Mouse (Mus musculus) adrenal gland, adult (tissue): ENCODE results near the gene Slc25a12.

Experiments used
- DNase-seq, 2 experiments: peaks; one replicate each; pipeline ENCODE4 v3.0.0; 2022 to 2023; ENCODE audit warnings: low spot score in 1 of 2; ENCODE audit not compliant: inconsistent age in 2 of 2

The Slc25a12 gene

DNA sequence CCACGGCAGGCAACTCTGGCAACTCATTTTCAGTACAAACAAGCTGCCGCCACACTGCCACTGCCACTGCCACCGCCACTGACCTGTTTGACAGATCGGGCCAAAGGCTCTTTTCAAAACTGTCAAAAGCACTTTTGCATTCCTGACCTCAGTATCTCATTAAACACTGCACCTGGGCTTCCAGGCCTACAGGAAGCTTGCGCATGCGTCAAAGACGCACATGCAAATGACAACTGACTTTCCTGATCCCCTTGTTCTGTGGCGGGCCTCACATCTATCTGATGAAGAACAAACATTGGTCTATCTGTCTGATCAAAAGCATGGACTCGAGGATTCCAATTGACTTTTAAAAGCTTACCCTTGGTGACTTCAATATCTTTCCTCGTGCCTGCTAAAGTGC is 55.5 kb downstream of the Slc25a12 start:
- DNase-seq = no peak

DNA sequence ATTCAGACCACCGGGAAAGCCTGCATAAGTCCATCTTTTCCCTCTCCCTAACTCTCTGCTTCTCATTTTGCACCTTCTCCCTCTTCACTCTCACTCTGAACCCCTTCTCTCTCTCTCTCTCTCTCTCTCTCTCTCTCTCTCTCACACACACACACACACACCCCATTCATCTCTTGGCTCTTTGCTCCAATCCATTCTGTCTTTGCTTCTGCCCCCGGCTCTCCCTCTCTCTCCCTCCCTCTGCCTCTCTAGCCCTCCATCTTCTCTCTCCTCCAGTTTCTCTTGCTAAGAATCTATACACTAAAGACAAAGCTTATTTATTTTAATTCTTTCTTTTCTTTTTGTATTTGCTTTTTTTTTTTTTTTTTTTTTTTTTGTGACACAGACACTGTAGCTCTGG is 57.8 kb downstream of the Slc25a12 start:
- DNase-seq = no peak

DNA sequence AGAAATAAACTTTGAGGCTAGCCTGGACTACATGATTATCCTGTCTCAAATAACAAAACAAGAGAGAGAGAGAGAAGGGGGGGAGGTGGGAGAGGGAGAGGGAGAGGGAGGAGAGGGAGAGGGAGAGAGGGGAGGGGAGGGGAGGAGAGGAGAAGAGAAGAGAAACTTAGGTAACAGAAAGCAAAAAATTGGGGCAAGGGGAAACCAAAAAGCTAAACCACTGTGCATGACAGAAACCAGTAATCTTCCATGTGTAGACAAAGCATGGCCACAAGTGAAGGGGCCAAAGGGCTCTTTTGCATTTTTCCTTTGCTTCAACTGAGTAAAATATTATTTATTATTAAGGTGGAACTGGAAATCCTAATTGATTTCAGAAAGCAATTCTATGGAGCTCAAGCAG is 61.2 kb downstream of the Slc25a12 start:
- DNase-seq = no peak

DNA sequence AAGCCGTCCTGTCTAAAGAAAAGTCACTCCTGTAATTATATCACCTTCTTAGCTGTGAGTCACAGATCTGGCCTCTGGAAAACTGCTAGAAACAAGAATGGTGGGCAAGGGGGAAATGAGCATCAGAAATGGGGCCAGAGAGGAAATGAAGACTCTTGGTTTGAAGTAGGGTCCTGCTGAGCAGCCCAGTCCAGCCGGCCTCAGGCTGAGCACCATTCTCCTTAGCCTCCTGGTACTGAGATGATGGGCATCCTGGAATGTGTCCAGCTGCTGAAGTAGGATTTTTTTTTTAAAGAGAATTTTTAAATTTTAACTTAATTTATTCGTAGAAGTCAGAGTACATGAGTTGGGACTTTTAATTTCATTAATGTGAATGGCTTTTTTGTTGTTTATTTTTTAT is 62.7 kb downstream of the Slc25a12 start:
- DNase-seq = no peak

DNA sequence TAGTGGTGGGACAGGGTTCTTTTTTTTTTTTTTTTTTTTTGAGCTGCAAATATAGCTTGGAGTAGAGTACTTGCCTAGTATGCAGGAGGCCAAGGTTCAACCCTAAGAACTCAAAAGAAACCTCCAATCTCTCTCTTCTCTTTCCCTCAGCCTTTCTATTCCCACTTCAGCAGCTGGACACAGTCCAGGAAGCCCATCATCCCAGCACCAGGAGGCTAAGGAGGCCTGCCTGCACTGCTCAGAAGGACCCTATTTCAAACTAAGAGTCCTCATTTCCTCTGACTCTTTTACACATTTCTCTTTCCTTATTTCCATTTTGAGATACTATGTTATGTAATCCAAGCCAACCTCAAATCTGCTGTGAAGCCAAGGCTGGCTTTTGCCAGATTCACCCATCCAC is 64.3 kb downstream of the Slc25a12 start:
- DNase-seq = no peak

DNA sequence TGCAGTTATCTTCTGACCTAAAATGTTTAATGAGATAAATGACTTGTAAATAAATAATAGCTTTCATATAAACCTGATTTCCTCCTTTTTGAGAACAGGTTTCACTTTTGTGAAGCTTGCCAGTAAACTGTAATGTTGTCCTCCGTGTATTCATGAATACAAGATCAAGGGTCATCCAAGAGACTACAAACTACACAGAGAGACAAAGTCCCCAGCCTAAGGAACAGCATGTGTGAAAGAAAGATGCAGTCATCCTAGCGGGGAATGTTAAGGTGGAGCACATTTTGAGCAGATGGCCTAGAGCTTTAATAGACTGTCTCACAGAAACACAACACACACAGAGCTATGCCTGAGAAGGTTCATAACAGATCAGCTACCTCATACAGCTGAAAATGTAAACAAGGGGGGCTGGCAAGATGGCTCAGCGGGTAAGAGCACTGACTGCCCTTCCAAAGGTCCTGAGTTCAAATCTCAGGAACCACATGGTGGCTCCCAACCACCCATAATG is 65.3 kb downstream of the Slc25a12 start:
- DNase-seq = no peak

DNA sequence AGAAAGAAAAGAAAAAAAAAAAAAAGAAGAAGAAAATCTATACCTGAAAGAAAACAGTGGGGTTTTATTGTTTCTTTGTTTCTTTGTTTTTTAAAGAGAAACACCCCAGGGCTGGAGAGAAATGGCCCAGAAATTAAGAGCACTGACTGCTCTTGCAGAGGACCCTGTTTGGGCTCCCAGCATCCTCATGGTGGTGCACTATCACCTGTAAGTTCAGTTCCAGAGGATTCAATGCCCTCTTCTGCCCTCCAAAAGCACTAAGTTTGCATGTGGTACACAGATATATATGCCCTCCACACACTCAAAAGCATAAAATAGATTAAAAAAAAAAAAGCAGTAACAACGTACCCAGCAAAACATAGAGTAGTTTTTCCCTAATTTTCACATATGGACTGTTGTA is 68.8 kb downstream of the Slc25a12 start:
- no peak for DNase-seq

DNA sequence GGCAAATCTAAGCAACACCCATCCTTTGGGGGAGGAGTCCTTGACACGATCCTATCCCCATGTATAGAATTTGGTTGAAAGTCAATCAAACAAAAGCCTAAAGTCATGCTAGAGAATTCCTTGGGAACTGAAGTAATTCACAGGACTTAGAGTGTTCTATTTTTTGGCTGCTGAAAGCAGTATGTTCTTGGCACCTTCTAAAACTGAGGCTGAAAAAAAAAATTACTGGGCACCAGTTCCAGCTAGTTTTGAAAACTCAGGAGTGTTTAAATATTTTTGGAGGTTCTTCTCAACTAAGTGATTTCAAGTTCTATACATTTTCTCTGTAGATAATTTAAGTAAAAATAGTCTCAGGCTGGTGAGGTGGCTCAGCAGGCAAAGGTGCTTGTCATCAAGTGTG is 70.0 kb downstream of the Slc25a12 start:
- DNase-seq = no peak

DNA sequence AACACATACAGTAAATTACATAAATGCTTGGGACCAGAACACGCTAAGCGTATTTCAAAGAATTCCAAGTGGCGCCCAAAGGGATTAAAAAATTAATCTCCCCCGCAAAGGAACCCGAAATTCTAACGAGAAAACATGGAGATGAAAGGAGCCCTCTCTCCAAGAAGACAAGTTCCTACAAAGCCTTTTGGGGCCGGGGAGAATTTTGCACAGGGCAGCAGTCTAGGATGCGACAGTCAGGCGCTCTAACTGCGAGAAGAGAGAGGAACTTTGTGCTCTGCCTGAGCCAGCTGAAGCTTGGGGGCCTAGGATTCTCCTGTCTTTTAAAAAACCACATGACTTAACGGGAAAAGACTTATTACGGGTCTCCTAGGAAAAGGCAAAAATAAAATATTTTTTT is 71.7 kb downstream of the Slc25a12 start:
- no peak for DNase-seq

DNA sequence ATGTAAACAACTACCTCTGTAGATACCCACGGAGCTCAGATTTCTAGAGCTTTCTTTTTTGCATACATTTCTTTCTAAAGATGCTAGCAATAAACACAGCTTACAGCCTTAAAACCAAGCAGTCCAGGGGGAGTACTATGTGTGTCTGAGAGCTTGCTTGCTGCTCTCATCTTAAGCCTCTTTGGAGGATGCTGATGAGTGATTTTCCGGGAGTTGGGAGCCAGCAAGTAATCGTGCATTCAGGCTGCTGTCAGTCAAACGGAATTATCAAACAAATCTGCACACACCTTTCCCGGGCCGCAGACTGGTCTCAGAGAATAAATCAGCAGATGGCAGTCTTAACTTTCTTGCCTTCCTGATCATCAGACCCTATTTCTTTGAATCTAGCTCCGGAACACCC is 73.1 kb downstream of the Slc25a12 start:
- no peak for DNase-seq

DNA sequence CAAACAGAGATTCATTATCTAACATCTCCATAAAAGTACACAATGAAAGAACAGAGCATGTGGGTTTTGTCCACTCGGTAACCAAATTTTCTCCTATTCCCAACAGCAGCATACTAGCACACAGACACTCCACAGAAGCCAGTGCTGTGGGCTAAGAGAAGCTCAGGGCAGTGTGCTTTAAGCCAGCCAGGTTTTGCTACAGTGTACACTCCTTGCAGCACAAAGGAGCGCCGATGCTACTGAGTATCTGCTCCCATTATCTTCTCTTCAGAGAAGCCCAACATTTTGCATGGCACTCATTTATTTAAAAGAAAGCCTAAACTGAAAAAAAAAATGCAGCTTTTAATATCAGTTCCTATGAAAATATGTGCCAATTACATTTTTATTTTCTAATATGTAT is 73.6 kb downstream of the Slc25a12 start:
- DNase-seq = no peak

DNA sequence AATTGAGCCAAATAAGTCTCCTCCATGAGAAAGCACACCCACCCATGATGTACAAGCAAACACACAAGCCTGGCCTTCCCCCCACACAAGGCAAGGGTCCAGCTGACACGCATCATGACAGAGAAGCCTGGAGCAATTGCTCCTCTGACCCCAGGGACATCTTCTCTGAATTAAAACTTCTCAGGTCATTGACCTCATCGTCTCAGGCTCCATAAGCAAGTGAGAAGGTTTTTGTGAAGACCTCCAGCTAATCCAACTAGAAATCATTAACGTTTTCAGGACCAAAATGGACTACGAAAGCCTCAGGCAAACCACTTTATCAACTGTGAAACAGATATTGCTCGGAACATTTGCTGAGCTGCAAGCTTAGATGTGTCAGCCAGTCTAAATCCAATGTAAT is 76.0 kb downstream of the Slc25a12 start:
- no peak for DNase-seq

DNA sequence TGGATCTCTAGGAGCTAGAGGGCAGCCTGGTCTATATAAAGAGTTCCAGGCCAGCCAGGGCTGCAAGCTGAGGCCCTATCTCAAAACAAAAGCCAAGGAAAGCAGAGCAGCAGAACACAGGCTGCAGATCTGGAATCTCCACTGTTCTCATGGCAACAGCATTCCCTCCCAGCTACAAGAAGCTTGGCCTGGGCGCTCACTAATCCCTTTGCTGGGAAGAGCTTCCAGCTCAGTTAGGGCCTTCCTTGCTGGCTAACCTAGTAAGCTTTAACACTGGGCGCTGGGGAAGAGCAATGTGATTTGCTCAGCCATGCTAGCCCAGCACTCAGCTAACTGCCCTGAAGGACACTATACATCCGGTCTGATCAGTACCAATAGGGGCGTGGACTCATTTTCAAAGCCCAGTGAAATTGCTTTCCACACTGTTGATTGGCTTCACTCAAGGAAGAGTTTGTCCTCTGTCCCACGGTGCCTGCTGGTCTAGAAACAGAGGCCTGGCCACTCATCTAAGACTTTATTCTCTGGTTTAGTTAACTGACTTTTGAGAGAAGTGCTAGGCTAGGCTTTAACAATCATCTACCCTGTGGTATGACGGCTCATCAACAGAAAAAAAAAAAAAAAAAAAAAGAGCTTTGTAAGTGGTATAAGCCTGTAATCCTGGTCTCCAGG is 77.3 kb downstream of the Slc25a12 start:
- no peak for DNase-seq

DNA sequence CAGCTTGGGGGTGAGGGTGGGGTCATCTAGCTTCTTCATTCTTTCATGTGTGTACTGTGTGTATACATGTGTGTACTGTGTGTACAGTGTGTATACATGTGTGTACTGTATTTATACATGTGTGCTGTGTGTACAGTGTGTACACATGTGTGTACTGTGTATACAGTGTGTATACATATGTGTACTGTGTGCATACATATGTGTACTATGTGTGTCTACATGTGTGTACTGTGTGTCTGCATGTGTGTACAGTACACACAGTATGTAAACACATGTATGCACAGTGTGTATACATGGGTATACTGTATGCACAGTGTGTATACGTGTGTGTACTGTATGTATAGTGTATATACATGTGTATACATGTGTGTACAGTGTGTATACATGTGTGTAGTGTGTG is 85.6 kb downstream of the Slc25a12 start:
- no peak for DNase-seq

DNA sequence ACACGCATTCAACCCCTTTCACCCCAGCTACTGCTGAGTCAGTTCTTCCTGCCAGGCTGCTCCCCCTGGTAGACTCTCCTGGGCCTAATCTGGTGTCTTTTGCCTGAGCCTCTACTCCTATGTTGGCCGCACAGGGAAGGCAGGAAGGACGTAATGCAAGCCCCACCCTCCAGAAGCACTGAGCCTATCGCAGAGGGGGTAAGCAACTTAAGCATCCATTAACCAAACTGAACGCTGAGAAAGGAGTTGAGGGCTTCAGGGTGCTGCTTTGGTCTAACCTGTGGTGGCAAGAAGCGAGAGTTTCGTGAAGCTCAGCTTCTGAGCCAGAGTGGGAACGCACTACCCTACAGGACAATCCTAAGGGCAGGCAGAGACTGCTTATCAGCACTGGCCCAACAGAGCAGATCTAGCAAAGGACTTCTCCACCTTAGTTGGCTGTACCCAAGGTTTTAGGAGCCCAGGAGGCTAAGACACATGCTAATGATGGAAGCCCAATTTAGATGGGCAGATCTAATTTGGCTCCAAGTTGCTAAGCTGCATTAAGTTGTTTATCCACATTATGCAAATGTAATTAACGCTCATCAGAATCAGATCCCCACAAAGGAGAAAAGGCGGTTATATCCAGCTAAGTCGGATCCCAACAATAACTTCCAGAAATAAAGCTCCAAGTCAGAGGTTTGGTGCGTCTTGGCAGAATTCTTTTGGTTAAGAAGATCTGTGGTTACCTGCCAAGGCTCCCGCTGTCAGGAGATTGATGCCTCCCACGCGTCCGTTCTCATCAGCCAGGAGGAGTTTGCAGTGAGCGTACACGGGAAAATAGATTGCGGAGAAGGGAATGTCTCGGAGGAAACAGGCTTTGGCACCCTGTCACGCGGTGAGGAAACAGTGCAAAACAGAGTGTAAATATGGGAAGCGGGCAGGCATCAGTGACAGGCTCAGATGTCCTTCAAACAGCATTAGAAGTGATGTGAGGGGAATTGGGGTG is 88.5 kb downstream of the Slc25a12 start:
- DNase-seq = no peak

DNA sequence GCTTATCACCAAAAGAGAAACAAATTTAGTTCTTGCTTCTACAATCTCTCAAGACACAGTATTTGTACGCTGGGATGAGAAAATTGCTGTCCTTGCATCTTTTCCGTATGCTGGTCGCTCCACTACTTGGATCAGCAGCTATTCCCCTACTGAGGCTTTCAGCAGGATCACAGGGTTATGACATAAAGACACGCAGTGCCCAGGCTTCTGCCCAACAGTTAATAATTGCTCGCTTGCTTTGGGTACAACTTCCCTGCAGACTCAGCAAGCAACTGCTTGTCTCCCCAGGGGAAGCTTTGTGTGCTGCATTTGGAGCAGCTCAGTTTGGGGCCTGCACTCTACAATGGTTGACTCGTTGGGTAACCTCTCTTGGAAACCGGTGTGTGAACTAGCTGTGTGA is 91.8 kb downstream of the Slc25a12 start:
- no peak for DNase-seq

DNA sequence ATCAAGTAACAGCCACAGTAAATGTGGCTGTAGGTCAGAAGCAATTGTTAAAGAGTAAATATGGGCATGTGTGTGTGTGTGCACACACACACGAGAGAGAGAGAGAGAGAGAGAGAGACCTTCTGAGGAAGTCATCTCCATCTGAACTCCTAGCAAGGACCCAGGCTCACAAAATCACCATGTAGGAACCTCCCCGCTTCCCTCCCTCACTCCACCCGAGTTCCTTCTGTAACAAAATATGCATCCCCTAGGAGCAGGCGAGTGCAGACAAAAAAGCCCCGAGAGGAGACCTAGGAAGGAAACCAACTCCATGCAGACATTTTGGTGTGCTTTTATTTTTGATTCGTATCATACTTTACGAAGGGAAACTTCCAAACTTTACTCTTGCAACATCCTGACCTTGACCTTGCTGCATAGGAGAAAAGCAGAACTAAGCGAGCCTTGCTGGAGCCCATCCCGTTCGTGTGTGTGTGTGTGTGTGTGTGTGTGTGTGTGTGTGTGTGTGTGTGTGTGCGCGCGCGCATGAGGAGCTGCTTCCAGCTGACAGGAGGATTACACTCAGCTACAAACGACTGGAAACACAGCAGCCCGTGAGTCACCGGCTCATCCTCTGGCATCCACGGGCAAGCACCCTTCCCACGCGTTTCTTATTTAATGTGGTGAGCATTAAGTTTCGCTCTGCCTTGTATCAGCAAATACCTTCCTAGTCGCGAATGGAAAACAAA is 93.4 kb downstream of the Slc25a12 start:
- peak; percentile 81 to 92 for DNase-seq

DNA sequence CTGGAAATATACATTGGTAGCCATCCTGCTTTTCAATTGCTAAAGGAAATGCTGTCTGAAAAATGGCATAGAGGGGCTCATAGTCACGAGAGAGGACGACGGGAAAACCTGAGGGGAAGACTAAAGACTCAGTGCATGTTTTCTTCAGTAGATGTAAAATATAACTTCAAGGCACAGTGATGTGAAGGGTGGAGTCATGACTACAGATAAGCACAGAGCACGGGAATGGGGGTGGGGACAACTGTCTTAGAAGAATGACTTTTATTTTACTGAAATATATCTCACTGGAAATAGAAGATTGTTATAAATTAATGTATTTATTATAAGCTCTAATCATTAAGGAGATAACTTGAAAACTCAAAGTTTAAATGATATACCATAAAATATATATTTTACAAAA is 97.5 kb downstream of the Slc25a12 start:
- no peak for DNase-seq

DNA sequence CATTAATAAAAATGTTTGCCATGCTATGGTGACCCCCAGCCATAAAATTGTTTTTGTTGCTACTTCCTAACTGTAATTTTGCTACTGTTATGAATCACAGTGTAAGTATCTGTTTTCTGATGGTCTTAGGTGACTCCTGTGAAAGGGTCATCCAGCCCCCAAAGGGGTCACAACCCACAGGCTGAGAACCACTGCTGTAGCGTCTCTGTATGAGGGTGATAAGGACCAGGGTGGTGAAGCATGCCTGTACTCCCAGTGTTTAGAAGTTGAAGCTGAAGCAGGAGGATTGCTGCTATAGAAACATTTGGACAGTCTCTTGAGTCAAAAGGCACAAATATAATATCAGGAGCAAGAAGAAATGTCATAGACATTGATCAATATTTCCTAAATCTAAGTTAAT is 98.2 kb downstream of the Slc25a12 start:
- no peak for DNase-seq

DNA sequence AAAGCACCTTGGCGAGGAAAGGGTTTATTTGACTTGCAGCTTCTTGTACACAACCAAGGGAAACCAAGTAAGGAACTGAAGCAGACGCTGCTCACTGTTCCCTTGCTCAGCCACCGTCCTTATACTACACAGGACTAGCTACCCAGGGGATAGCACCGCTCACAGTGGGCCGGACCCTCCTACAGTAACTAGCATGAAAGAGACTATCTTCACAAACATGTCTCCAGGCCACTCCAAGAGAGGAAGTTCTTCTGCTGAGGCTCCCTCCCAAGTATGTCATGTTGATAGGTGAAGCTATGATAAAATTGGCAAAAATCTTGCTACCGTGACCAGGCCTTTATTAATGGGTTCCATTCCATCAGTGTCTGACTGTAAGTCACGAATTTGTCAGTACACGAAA is 98.9 kb downstream of the Slc25a12 start:
- DNase-seq = no peak

DNA sequence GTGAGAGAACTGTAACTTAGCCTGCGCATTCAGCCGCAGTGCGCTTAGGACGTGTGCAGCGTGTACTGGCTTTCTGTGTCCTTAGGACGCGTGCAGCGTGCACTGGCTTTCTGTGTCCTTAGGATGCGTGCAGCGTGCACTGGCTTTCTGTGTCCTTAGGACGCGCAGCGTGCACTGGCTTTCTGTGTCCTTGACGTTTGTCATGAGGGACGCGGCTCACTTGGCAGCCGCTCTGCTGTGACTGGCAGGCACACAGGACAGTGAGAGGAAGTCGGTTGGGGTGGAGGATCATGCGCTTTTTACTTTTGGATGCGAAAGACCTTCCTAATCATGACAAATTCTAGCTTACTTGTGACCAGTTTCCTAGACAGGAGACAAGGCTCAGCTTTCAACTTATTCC is 103.0 kb downstream of the Slc25a12 start:
- DNase-seq = peak; percentile 85 to 92

DNA sequence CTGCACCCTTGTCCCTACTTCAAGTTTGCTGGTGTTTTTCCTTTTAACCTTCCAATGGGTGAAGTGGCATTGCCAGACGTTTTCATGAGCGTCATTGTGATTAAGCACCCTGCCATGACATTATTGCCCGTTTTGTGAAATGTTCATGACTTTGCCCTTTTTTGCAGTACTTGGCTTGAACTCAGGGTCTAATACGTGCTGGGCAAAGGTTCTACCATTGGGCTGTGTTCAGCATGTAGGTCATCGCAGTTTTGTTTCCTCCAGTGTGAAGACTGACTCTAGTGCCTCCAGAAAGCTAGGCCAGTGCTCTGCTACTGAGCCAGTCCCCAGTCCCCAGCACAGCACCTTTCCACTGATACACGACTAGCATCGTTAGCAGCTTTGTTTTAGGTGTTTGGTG is 111.0 kb downstream of the Slc25a12 start:
- DNase-seq = peak in 1 of 2 experiments; percentile 73
